Mouse (Mus musculus) large intestine, adult 2 months (tissue): ENCODE data around the gene Mrgprd. TPM values are rescaled to one million over a fixed set of nuclear protein-coding genes. Genes with fewer than 3 reads are reported as not detected.

Experiments
- DNase-seq: peaks from one replicate; pipeline ENCODE4 v3.0.0-alpha.2; 2012; ENCODE audit warnings: low read depth, low spot score
- WGBS: fragments of 180-500 bp; shearing (Covaris S2); methylation state at CpG from one replicate; pipeline ENCODE4 v1.1.7; 2018; 5-methylcytosine and 5-hydroxymethylcytosine counted together
- polyA plus RNA-seq: library from polyadenylated mRNA; depleted of rRNA; stranded (reverse); fragments of >200 nt; gene quantifications from 2 replicates; pipeline ENCODE4 v1.2.3, GENCODE M21; 2012; rRNA removed

The Mrgprd gene
- polyA plus RNA-seq = not detected in 2 replicates

DNA sequence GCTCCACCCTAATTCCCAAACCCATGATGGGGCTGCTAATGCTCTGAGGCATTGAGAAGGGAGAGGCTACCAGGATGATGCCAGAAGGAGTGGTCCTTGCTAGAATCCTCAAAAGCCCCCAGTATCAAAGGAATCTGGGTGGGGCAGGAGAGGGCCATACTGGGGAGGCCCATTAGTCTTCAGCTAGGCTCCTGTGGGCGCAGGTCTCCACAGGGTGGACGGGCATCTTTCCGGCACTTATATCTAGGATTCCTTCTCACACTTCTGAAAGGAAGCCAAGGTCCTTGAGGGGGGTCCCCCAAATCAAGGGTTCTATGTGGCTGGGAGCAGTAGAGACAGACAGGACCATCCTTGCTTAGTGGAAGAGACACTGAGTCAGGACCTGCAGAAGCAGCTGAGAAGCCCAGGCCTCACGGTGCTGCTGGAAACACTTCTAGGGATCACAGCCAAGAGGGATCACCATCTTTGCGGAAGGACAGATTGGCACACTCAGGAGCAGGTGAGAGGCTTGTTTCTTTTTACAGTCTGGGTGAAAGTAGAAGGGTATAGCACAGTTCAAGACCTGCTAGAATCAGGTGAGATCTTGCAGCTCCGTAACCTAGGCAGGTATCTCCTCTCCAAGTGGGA lies at the start of gene Mrgprd:
Gene Mrgprd (plus strand): TSS at position 51 of the 627 bp plus-strand sequence.
- DNase-seq = no peak
- 83% methylated on average over 6 of the region's 6 CpGs for WGBS

DNA sequence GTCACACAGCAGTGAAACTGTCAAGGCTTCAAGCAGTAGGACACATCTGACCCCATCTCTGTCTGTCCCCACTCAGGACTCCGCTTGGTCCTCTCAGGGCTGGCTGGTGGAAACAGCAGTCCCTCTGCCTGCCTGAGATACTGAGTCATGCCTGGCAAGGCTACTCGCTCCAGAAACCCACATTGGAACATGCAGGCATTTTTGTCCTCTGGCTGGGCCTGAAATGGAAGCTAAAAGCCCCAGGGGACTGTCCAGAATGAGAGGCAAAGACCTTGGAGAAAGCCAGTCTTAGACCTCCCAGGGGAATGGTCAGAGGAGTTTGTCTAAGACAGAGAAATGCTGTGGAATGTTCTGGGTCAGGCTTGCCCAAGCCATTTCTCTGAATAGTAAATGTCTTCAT lies 48.6 kb upstream of the Mrgprd start:
- no peak for DNase-seq
- 89% methylated on average over 2 of the region's 2 CpGs for WGBS

DNA sequence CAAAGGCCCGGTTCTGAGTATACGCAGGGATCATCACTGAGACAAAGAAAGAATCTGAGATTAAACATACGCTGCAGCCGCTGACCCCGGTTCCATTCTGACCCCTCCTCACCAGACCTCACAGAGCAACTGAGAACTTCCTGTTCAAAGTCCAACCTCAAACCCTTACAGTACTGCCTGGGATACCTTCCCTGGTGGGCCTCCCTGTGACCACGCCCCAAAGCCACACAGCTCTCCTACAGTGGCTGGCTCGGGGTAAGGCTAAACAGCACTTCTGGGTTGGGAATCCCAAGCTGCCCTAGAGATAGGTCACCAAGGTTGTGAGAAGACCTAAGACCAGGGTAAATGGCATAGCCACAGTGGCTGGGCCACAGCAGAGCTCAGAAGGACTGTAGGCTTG lies 45.7 kb upstream of the Mrgprd start:
- WGBS = 68% methylated on average over 7 of the region's 7 CpGs
- DNase-seq = no peak

DNA sequence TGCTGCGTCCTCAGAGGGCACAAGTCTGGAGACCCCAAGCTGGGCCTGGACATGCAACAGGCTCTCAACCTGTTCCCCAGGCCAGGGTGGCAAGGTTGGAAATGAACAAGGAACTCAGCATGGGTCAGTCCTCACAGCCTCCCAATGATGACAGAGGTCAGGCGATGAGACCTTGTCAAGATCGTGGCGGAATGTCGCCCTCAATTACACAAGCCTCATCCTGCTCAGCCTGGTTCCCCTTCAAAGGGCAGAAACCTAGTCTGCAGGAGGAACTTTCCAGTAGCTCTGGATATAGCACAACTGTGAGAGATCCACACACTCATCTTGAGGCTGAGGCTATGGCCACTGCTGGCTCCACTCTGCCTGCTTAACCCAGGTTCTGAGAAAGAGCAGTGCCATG lies 43.7 kb upstream of the Mrgprd start:
- DNase-seq = no peak
- 98% methylated on average over 5 of the region's 5 CpGs for WGBS

DNA sequence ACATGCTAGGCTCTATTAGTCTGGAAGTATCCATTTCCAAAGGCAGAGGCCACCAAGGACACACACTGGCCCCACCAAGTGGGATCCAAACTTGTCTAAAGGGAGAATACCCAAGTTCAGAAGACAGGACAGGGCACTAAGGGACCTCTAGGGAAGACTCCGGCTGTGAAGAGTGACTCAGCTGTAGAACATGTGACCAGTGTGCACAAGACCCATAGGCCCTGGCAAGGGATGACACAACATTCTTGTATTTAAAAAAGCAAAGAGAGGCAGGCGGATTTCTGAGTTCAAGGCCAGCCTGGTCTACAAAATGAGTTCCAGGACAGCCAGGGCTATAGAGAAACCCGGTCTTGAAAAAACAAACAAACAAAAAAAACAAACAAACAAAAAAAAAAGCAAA lies 39.1 kb upstream of the Mrgprd start:
- 77% methylated on average over 3 of the region's 3 CpGs for WGBS
- DNase-seq = no peak

DNA sequence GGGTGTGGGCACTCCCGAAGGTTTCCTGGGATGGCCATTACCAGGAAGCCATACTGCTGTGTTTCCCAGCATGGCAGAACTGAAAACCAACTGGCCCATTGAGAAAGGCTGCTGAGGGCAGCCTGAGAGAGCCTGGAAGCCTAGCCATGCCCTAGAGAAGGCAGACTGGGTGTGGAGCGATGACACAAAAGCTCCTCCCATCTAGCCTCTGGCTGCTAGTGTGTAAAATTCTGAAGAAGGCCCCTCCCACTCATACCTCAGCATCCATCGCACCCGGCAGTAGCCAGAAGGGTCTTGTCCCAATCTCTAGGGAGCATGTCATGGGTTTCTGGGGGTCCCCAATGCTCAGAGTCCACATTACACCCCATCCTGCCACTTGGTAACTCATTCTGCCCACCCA lies 33.2 kb upstream of the Mrgprd start:
- 74% methylated on average over 4 of the region's 4 CpGs for WGBS
- DNase-seq = no peak

DNA sequence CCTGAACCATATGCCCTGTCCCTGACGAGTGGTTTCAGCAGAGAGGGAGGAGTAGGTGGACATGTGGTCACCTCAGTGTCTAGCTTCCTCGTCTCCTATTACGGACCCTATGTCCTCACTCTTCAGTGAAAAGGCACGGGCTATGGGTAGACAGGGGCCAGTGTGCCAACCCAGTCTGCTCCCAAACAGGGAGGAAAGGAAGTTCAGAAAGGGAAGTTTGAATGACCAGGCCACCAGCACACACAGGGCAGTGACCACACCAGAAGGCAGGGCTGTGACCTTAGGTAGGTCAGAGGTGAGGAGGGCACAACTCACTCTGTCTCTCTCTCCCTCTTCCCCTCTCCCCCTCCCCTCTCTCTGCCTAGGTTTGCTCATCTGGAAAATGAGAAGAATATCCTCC lies 31.6 kb upstream of the Mrgprd start:
- DNase-seq = no peak
- WGBS = 61% methylated on average over 4 of the region's 4 CpGs

DNA sequence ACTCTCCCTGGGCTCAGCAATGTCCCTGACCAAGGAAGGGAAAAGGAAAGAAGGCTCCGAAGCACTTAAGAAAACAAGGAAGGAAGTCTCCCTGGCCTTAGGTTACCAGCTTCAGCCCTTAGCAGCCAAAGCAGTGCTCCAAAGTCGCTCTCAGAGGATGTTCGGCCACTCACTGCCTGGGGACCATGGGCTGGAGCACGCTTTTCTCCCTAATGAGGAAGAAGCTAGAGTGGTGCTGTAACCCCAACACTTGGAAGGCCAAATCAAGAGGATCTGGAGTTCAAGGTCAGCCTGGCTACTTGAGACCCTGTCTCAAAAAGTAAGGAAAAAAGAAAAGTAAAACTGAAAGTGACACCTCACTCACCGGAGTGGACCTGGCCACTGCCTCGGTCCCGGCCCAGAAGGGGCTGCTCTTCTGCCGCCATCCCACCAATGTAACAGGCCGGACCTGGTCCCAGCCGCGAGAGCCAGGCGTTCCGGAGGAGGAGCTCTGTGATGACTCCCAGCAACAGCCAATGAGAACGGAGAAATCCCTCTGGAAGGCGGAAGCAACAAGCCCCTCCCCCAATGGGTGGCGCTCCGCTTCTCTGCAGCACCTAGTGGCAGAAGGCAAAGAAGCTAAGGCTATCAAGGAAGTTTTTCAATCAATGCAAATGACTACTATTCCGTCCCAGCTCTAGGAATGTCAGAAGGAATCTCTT lies 31.0 kb upstream of the Mrgprd start, which contains the start of gene Tpcn2:
Gene Tpcn2 (minus strand): TSS at position 525 of the 701 bp plus-strand sequence.
- WGBS = under 1% methylated on average over 18 of the region's 18 CpGs
- peak; percentile 90 for DNase-seq

DNA sequence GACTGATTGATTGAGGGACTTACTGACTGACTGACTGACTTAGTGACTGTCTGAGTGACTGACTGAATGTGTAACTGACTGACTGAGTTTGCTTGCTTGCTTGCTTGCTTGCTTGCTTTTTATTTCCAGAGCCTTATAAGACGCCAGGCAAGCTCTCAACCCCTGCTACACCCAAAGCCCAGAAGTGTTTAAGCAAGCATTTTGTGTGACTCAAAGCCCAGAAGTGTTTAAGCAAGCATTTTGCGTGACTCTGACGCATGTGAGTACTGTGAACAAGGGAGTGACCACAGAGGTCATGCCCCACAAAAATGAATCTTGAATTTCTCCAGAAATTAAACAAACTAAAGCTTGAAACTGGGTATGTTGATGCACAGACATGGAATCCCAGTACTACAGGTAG lies 30.3 kb upstream of the Mrgprd start:
- 33% methylated on average over 3 of the region's 3 CpGs for WGBS
- no peak for DNase-seq

DNA sequence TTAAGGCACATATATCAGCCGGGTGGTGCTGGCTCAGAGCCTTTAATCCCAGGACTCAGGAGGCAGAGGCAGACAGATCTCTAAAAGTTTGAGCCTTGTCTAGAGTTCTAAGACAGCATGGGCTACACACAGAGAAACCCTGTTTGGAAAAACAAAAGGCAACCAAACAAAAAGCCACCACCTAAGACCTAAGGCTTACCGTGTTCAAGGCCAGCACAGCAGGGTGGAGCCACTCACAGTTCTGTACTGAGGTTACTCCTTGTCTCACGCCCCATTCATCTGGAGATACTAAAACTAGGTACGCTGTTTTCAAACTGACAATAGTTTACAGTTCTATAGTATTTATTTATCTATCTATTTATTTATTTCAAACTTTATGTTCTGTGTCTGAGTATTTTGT lies 29.2 kb upstream of the Mrgprd start:
- WGBS = 76% methylated on average over 4 of the region's 4 CpGs
- DNase-seq = no peak

DNA sequence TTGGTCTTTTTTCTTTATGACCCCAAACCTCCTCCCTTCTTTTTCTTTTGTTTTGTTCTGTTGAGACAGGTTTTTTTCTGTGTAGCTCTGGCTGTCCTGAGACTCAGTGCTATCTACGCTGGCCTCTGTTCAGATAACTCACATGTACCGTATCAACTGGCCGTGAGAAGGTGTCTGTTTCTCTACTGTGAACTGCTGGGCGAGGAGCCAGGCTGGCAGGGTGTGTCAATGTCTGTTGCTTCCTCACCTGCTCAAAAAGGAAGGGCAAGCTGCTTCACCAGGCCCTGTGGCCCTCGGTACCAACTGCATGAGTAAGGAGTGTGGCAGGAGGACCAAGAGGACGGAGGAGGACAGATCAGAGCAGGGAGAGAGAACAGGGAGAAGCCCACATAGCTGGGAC lies 27.2 kb upstream of the Mrgprd start:
- WGBS = 28% methylated on average over 6 of the region's 6 CpGs
- peak; percentile 62 for DNase-seq

DNA sequence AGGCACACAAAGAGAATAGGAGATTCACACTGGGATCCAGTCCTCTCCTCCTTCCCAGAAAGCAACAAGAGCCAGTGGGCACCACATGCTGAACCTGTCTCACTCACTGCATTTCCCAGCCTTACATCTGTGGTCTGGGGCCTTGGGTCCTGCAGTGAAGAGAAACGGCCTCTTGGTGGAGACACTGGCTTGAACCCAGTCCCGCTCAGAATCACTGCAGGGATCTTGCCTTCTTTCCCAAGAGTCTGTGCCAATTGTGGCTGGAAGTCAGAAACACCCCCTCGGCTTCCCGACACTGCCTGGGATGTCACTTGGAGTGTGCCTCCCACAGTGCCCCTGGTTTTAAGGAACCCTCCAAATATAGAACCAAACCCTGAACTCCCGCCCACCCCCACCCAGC lies 25.3 kb upstream of the Mrgprd start:
- WGBS = 44% methylated on average over 5 of the region's 5 CpGs

DNA sequence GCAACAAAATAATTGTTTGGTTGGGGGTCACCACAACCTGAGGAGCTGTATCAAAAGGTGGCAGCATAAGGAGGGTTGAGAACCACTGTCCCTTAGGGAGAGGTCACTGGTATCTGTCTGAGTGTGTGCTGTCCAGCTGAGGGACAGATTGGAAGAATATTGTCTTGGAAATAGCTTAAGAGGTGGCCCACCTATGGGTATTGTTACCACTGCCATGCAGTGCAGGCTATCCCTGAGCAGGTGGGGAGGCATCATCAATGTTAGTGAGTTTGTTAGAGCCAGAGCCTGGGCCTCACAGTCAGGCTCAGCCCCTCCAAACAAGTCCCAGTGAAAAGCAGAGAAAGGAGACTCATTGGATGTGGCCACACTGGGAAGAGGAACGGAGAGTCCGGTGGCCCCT lies 22.8 kb upstream of the Mrgprd start:
- no peak for DNase-seq
- 98% methylated on average over 2 of the region's 2 CpGs for WGBS

More for the DNA sequence above, 25.3 kb upstream of the Mrgprd start:
- no peak for DNase-seq

DNA sequence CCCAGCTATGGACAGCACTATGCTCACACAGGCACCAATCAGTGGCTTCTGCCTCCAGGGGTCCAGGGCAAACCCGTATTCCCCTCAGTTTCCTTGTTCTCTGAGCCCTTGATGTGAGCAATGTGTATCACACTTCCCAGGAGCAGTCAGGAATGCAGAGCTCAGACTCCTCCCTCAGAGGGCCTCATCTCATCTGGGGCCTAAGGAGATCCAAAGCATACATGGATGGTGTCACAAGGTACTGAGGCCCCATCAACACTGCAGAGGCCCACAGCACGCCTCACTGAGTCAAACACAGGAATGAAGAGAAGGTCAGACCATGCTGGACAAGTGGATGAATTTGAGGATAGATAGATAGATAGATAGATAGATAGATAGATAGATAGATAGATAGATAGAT lies 21.9 kb upstream of the Mrgprd start:
- no peak for DNase-seq
- 75% methylated on average over 2 of the region's 2 CpGs for WGBS

DNA sequence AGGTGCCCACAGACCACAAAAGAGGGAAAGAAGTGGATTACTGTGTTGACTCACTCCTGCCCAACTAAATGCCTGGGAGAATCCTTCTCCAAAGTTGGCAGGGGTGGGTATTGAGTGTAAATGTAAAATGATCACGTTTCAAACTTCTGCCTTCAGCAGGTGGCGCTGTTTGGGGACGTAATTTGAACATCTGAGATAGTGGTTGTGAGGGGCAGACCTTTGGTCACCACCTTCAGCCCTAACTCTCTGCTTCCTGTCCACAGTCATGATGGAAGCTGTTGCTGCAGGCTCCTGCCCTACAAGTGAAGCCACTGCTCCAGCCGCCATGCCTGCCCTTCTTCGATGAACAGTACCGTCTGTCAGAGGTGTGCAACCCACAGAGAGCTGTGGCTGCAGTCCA lies 20.8 kb upstream of the Mrgprd start:
- WGBS = 43% methylated on average over 6 of the region's 6 CpGs
- no peak for DNase-seq

DNA sequence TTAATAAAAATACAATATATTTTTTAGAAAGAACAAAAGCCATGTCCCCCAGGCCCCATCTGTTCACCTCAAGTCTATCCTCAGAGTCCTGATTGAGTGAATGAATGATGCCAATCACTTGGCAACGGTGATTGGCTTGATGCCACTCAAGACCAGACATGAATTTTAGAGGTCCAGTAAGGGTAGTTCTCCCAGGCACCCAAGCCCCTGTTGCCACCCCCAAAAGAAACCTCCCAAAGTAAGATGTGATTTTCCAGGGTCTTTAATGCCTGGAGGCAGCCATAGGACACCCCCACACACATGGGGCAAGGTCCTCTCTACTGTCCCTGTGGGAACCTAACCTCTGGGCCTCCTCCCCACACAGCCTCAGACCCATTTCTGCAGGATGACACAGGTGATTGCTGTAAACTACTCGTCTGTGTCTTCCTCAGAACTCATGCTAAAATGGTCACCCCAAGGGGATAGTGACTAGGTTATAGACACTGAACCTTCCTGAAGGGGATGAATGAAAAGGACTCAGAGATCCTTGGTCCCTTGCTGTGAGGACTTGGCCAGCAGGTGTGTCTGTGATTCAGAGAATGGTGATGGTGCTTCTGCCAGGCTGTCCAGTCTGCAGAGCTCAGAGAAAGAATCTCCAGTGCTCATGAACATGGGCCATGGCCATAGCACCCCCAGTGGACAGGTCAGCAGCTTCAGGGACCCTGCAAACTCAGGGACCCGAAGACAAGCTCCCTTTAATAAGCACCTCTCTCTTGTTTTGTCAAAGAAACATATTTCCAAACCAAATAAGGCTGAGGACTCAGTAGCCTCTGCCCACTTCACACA lies 15.8 kb upstream of the Mrgprd start:
- 58% methylated on average over 3 of the region's 3 CpGs for WGBS

DNA sequence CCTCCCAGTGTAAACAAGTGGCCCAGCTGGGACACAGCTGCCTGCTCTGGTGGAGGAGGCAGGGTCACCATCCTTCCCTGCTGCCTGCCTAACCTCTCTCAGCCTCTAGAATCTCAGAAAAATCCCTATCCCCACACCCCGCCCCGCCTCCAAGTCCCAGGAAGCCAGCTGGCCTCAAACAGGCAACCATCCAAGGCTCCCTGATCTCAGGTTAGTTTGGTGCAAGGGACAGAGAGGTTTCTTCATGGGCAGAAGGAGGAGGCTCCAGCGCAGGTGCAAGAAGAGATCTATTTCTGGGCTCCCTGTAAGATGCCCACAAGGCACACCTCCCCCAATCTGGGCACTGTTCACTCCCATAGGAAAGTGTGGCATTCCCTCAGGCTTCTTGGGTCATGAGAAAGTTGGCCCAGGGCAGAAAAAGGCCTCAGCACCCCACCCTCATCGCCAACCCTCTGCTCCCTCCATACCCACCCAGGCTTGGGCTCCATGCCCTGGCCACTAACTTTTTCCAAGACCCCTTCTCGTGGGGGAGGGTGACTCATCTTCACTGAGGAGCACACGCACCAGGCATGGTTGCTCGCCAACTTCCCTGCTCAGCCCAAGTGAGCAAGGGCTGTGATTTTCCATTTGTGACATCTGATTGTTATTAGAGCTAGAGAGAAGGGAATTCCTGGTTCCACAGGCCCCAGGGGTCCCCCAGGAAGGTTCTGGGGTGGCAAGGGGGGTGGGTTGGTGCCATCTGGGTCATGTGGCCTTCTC lies 14.9 kb upstream of the Mrgprd start:
- no peak for DNase-seq
- 43% methylated on average over 7 of the region's 7 CpGs for WGBS

More for the DNA sequence above, 15.8 kb upstream of the Mrgprd start:
- no peak for DNase-seq

DNA sequence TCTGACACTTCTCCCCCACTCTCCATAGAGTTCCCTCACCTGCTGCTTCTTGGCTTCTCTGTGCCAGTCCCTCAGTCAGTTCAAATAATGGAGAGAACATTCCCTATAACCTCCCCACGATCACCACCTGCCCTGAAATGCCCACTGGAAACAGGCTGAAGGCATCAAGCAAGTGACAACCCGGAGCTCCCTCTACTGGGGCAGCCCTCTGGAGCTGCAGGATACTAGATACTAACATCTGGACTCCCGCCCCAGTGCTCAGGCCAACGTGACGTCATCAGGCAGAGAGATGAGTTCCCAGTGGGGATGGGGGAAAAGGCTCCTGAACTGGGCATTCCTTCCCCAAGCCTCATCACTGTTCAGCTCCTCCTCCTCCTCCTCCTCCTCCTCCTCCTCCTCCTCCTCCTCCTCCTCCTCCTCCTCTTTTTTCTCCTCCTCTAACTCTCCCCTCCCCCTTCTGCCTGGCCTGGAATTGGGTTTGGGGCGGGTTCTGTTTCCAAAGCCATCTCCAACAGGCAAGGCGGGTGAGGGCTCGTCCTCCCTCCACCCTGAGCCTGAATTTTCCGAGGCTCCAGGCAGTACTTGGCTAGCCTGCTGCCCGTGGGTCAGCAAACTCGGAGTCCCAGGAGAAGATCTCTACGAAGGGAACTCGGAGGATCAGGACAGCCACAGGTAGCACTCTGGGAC lies 14.2 kb upstream of the Mrgprd start, which contains the start of gene Mrgprf:
Gene Mrgprf (plus strand): TSS at position 508 of the 687 bp plus-strand sequence.
- DNase-seq = no peak
- WGBS = 43% methylated on average over 12 of the region's 13 CpGs

DNA sequence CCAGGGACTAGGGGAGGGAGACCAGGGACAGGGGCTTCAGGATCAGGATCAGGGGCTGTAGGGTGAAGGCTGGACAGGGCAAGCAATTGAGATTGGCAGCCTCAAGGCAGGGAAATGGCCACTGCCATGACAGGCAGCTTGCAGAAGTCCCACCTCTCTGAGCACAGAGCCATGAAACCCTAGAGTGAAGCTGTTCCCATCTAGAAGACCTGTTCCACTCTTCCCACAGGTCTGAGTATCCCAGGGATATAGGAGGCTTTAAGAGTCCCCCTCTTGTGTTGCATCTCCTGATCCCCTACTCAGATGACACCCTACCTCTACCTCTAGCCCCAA lies 13.7 kb upstream of the Mrgprd start:
- DNase-seq = no peak
